10 mouse cellular contexts compared by ENCODE assay signal in the genomic region with DNA sequence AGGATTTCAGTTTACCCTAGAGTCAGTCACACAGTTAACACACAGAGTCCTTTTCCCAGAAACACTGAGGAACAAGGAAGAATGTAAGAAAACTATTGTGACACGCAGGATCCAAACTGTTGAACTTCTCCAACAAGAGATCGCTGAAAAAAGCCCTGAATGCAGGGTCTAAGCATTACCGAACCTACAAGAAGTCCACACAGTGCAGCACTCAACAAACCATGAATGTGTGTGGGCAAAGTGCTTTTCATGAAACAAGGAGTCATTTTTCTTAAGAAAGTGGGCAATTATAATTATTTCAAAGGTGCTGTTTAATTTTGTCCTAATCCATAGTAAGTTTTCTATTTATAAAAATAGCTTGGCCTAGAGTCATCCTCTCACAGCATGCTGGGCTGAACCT. TPM values are rescaled to one million over a fixed set of nuclear protein-coding genes. Genes with fewer than 3 reads are reported as not detected.
"Had no signal": no experiment of that assay in that cellular context is flagged by ENCODE, and none has a peak within 500 bp of the region (broad histone marks: within the 10 kb centered on the region; RNA-seq: fewer than 3 reads in every experiment).

No protein-coding gene starts in this region.

RNA-seq across cellular contexts. Expression of gene Gm21411, which starts 6.3 kb away (rescaled TPM):
- total RNA-seq: neutrophil, adult 5-6 weeks had no signal
- polyA plus RNA-seq: neural tube, embryonic 14.5 days; neural tube, embryonic 15.5 days; small intestine, adult 2 months; stomach, embryonic 14.5 days; stomach, embryonic 15.5 days; stomach, embryonic 16.5 days; stomach, postnatal 0 days; thymus, postnatal 0 days; urinary bladder, adult 2 months had no signal
